Mouse (Mus musculus): ENCODE measurements around the gene Abcb4. TPM values are rescaled to one million over a fixed set of nuclear protein-coding genes. Genes with fewer than 3 reads are reported as not detected.
"Not testable (repeated sequence)": the region's sequence is repeated elsewhere in the genome, so short reads cannot be mapped to it uniquely, and the experiment has no call there.

Abcb4 gene
- polyA plus RNA-seq, 1 experiment from 2014 or later, result 0.96 TPM

- H3K9ac ChIP-seq (replicated peaks; ENCODE audit: low read depth, low read length); H3K4me3 ChIP-seq (ENCODE audit: low read depth, low read length); H3K27ac ChIP-seq (ENCODE audit: low read depth, low read length); ATAC-seq (ENCODE audit: low read depth); H3K36me3 ChIP-seq (ENCODE audit: control insufficient read depth, insufficient read depth, low read length); H3K27me3 ChIP-seq (ENCODE audit: control insufficient read depth, insufficient read depth, low read length); H3K9me3 ChIP-seq (ENCODE audit: control insufficient read depth, low read length); H3K4me2 ChIP-seq (ENCODE audit: low read depth, low read length); H3K4me1 ChIP-seq (ENCODE audit: control insufficient read depth, insufficient read depth, low read length): not testable (repeated sequence)
- WGBS, result 61% methylated on average over 3 of the region's 3 CpGs
Measured at GRCm38 (mm10) chr5:9006585-9006984, 113.1 kb downstream of the Abcb4 start.

Other genes starting within 250 kb of the Abcb4 start
- gene Abcb1a, start 233.6 kb upstream of the Abcb4 start, polyA plus RNA-seq (2014; fragmentation: Nextera tagmentation; extraction: Ambion mirVana), result 1.3 and 2.5 TPM in 2 replicates
- 0.51 and 1.0 TPM in 2 replicates for gene Abcb1b, start 95.6 kb upstream of the Abcb4 start, polyA plus RNA-seq (2014; fragmentation: Nextera tagmentation; extraction: Ambion mirVana)
- gene Crot, start 103.6 kb downstream of the Abcb4 start, polyA plus RNA-seq (2014; fragmentation: Nextera tagmentation; extraction: Ambion mirVana), result 23.7 and 27.5 TPM in 2 replicates
- gene Tmem243, start 207.0 kb downstream of the Abcb4 start, polyA plus RNA-seq (2014; fragmentation: Nextera tagmentation; extraction: Ambion mirVana), result 15.3 and 15.7 TPM in 2 replicates